13 mouse cellular contexts compared by ENCODE assay signal in genomic region chr7:133059150-133059509, GRCm38 (mm10).
DNase-seq lines count a peak whose midpoint lies in the region; ATAC-seq lines count a peak whose summit lies in the region.
"Had no signal": no experiment of that assay in that cellular context is flagged by ENCODE, and none has a peak within 500 bp of the region (broad histone marks: within the 10 kb centered on the region; RNA-seq: fewer than 3 reads in every experiment).

No protein-coding gene starts in this region.

- no peak overlapping the region for H3K4me3 ChIP-seq in hindbrain, embryonic 14.5 days (replicated peaks; ENCODE audit: low read length)
- no peak overlapping the region for H3K4me3 ChIP-seq in hindbrain, embryonic 12.5 days
- H3K4me3 ChIP-seq: left cerebral cortex, adult 2 months; midbrain, embryonic 12.5 days had no signal

- H3K36me3 ChIP-seq in hindbrain, embryonic 14.5 days (replicated peaks; ENCODE audit: control insufficient read depth, insufficient read depth), result 0 out of 2 replicates have a peak, but pooled peaks cover 4% of the 10 kb centered on the region
- peaks cover 14% of the 10 kb centered on the region; the same call in 1 of the 2 replicates for H3K36me3 ChIP-seq in hindbrain, embryonic 12.5 days

- peak; percentile 42 to 43 for DNase-seq in cerebellum, postnatal 14 days
- DNase-seq in hindbrain, embryonic 14.5 days (ENCODE audit: low spot score), result no peak
- peak; percentile 80 for DNase-seq in gastrocnemius, adult 18-20 months (ENCODE audit: low spot score)
- peak; percentile 45 for DNase-seq in heart, postnatal 4 days
- no peak for DNase-seq in spleen, adult 12 weeks (ENCODE audit: low spot score)
- DNase-seq in kidney, adult 11 months, result no peak
- DNase-seq: embryo, embryonic 11 days; kidney, postnatal 10 days; thymus, postnatal 14 days had no signal

- H3K4me2 ChIP-seq in hindbrain, embryonic 14.5 days (replicated peaks), result no peak overlapping the region
- no peak overlapping the region for H3K4me2 ChIP-seq in hindbrain, embryonic 12.5 days (replicated peaks)
- H3K4me2 ChIP-seq: midbrain, embryonic 12.5 days had no signal

- H3K9ac ChIP-seq in hindbrain, embryonic 14.5 days, result no peak overlapping the region
- H3K9ac ChIP-seq in hindbrain, embryonic 12.5 days, result no peak overlapping the region
- H3K9ac ChIP-seq: midbrain, embryonic 12.5 days had no signal

- no peaks in the 10 kb centered on the region for H3K9me3 ChIP-seq in hindbrain, embryonic 14.5 days (ENCODE audit: control insufficient read depth, low read length)
- H3K9me3 ChIP-seq in hindbrain, embryonic 12.5 days (replicated peaks), result no peaks in the 10 kb centered on the region
- H3K9me3 ChIP-seq: midbrain, embryonic 12.5 days had no signal

- H3K27ac ChIP-seq in hindbrain, embryonic 14.5 days, result peak overlapping the region; percentile 44
- no peak overlapping the region for H3K27ac ChIP-seq in hindbrain, embryonic 12.5 days
- H3K27ac ChIP-seq: left cerebral cortex, adult 2 months; midbrain, embryonic 12.5 days had no signal

- peaks cover 17% of the 10 kb centered on the region; the same call in 1 of the 2 replicates for H3K4me1 ChIP-seq in hindbrain, embryonic 14.5 days (replicated peaks; ENCODE audit: control insufficient read depth, insufficient read depth, low read length)
- H3K4me1 ChIP-seq in hindbrain, embryonic 12.5 days, result peaks cover 15% of the 10 kb centered on the region

- no peak for ATAC-seq in cerebellum, adult (ENCODE audit: insufficient number of reproducible peaks, low FRiP score, low TSS enrichment)
- no peak for ATAC-seq in hindbrain, embryonic 14.5 days (ENCODE audit: low FRiP score)
- ATAC-seq in hindbrain, embryonic 12.5 days (ENCODE audit: low FRiP score), result no peak

- WGBS in hindbrain, embryonic 14.5 days, result 71% methylated on average over 6 of the region's 6 CpGs
- 74% methylated on average over 6 of the region's 6 CpGs for WGBS in hindbrain, embryonic 12.5 days

- no peaks in the 10 kb centered on the region for H3K27me3 ChIP-seq in hindbrain, embryonic 14.5 days (ENCODE audit: control insufficient read depth, insufficient read depth, low read length)
- no peaks in the 10 kb centered on the region for H3K27me3 ChIP-seq in hindbrain, embryonic 12.5 days
- H3K27me3 ChIP-seq: midbrain, embryonic 12.5 days had no signal

Comparison
In these comparisons a context has a peak if more than half of its experiments do, and no peak if none do; other contexts are left out.
1. DNase-seq: peak in cerebellum, postnatal 14 days (2 of 2), gastrocnemius, adult 18-20 months (single experiment) and heart, postnatal 4 days (single experiment); none in hindbrain, embryonic 14.5 days (single experiment), spleen, adult 12 weeks (single experiment) and kidney, adult 11 months (single experiment).